Mouse (Mus musculus) spleen, postnatal 36 days (tissue): ENCODE measurements around the gene Lmbr1.
A peak's percentile ranks its signal among the peaks of the same experiment; 100 is the strongest.

ENCODE experiments used
- DNase-seq, 2 experiments: peaks; one replicate each; pipeline ENCODE4 v3.0.0; 2022; ENCODE audit warnings: low spot score in 2 of 2, mixed read lengths in 1 of 2

The Lmbr1 gene

DNA sequence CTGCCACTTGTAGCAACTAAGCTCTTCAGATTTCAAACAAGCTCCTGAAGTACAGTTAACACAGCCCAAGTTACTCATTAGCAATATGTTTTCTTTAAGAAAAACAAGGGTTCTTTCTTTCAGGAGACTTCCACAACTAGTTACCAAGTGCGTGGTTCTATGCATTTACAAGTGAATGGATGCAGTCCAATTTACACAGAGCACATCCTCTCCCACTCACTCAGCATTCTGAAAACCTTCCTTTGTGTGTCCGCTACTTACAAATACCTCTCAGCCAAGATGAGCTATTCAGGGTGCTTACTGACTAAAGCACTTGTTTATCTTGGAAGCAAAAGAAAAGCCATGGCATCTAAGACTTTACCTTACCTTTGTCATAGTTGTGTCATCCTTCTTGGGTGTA lies 124.3 kb downstream of the Lmbr1 start:
- DNase-seq = no peak

DNA sequence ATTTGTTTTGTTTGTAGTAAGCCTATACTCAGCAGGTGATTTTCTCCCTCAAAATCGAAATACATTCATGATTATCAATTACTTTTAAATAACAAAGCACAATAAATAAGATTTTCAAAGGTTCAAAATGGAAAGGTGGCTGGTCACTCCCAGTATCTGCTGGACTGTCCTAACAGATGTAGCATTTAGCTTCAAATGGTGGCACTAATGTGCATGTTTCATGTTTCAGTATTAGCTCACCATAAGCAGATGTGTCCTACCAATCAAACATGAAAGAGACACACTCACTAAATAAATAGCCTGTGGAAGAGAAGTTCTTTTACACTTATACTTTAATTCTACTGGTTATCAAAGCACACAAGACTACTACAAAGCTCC lies 126.7 kb downstream of the Lmbr1 start:
- no peak for DNase-seq

DNA sequence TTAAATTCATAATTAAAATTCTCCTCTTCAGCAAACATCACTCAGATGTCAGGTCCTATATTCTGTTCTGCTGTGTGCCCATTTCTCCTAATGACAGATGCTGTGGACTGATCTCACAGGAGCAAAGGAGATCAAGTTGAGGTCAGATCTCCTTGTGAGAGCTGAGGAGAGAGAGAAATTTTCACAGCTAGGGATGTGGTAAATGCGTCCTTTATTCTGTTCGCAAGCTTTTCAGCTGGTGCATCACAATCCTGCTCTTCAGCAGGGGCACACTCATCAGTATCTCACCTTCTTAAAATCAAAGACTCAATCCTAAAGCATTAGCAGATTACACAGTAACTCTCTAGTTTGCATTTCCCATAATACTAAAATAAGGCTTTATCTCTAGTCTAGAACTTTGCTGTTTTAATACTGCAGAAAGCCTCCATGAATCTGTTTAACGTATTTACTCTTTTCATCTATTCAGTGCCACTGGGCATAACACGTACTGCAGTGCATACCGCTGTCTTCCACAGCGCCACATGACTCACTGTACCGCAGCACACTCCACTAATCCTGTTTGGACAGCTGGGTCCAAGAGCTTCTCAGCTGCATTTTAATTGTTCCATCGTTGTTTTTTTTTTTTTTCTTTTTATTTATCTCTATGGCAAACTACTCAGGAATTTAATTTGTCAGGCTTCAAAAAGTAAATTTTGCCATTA lies 127.2 kb downstream of the Lmbr1 start:
- no peak for DNase-seq

DNA sequence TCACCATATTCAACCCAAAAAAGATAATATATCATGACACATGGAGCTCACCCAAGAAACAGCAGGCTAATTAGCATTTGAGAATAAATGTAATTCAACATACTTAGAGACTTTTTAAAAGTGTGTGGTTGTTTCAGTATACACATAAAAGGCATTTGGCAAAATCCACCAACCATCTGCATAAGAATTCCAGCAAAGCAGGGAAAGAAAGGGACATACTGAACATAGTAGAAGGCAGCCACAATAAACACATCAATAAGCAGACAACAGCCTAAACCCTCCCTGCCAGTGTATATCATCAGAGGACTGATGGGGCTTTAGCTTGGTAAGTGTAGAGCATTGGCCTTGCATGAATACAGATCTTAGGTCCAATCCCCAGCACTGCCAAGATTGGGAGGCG lies 133.4 kb downstream of the Lmbr1 start:
- no peak for DNase-seq

DNA sequence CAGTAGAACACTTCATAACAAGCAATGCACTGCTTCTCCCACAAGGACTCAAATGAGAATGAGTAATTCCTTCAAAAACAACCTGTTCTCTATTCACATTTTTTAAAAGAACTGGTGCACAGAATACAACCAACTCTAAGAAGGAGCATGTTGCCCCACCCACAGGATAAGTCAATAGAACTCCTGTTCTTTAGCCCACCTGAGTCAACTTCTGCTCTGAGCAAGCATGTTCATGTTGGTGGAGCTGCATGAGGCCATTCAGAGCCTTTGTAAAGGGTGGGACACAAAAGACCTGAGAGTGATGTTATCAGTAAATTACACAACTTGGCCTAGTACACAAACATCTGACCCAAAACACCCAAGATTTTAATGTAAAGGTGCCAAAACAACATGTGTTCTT lies 139.8 kb downstream of the Lmbr1 start:
- no peak for DNase-seq

DNA sequence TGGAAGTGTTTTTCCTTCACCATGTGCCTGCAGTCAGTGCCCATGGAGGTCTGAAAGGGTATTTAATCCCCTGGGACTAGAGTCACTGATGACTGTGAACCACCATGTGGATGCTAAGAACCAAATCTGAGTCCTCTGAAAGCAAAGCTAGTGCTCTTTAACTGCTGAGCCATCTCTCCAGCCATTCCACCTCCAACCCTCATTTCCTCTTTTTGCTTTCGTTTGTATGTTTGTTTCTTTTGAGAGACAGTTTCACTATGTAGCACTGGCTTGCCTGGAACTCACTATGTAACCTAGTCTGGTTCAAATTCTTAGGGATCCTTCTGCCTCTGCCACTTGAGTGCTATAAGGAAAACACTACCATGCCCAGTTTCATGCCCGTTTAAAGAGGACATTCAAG lies 147.7 kb downstream of the Lmbr1 start:
- DNase-seq = no peak

DNA sequence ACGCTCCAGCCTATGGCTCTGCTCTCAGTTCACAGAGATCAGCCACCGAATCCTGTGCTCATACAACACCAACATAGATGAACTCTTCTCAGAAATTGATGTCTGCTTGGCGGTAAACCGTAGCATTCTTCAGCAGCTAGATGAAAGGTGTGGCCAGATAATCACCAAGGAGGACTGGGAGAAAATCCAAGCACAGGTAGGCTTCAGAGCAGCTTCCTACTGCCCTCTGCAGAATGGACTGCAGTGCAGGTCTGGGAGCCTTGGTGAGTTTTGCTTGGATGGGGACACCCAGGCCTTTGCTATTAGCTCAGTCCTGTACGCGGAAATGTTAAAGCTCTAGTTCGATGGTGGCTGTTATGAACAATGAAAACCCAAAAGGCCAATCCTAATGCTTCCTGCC lies 154.1 kb downstream of the Lmbr1 start:
- no peak for DNase-seq

DNA sequence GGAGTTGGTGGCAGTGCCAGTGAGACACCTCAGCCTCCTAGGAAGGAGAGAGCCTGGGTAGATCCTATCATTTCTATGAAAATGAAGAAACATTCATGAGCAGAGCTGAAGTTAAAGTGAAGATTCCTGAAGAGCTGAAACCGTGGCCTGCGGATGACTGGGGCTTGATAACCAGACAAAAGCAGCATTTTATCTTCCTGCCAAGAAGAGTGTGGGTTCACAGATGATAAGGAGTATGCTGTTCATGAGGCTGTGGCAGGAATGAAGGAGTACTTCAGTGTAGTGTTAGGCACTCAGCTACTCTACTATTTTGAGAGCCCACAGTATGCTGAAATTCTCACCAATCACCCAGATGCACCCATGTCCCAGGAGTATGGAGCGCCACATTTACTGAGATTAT lies 160.2 kb downstream of the Lmbr1 start:
- DNase-seq = no peak

DNA sequence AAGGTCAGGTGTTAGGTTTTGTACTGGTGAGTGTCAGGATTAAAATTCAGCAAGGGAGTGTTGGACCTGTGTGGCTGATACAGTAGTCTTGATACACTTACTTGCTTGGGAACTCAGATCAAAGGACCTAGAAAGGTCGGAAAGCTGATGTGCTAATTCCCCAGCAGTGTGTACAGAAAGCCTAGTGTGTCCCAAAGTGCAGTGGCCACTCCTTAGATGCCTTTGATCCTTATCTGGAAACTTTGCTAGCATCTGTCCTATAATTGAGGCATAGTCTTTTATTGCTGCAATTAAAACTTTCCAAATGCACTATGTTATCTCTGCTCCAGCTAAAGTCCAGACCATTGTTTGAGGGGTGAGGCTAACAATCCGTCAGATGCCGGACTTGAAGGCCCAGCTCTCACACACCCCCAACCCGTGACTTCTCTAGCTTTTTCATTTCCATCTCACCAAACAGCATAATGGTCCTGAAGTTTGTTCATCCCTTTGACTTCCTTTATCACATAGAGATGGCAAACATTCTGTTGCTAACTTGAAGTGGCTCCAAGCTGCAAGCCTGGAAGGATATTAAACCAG lies 166.1 kb downstream of the Lmbr1 start:
- no peak for DNase-seq

DNA sequence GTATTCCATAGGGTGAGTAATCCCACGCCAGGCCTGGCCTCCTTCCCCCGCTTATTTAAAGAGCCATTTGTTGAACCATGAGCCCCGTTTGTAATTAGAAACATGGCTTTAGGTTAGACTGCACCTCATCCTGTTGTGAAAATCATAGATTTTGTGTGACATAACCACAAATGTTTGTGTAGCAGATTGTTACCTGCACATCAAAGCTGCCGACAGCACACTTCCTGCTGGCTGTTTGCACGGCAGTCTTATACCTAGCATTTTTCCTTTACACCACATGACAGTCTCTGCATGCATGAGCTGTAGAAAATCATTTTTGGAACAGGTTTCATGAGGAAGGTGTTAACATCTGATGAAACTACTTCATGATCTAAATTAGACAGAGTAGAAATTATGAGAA lies 172.5 kb downstream of the Lmbr1 start:
- DNase-seq = peak in 1 of 2 experiments; percentile 17

DNA sequence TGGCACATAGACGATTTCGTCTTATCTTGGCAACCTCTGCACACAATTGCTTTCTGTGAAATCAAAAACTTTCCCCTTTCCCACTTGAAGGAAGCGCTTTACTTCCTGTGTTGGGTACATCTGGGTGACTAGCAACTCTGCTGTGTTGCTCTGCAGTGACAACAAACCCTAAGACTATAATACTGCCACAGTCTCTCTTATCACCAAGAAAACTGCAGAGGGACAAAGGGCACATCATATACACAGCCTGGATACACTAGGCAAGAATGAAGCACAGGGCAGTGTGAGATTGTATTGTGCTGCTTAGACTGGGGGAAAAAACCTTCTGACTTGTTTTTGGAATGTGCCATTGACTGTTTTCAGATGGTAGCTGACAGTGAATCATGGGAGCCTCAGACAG lies 178.3 kb downstream of the Lmbr1 start:
- DNase-seq = no peak

DNA sequence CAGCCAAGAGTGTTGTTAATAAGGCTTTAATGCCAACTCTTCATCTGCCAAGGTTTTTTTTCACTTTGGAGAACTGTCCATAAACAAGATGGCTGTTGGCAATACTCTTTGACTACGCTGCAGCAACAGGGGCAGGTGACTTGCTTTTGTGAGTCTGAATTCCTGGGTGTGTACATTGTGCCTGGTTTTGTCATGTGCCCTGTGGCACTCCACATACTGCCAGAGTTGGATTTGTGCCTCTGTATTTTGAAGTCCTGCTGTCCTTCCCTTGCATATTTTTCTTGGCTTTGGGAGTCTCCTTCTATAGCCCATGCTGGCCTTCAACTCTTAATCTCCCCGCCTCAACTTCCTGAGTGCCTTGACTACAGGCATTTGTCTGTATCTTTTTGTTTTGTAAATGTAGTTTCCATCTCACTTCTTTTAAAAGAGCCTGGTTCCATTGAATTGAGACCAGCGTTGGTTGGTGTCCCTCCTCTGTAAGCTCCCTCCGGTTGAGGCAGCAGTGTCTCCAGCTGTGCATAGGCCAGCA lies 179.2 kb downstream of the Lmbr1 start:
- DNase-seq = no peak

DNA sequence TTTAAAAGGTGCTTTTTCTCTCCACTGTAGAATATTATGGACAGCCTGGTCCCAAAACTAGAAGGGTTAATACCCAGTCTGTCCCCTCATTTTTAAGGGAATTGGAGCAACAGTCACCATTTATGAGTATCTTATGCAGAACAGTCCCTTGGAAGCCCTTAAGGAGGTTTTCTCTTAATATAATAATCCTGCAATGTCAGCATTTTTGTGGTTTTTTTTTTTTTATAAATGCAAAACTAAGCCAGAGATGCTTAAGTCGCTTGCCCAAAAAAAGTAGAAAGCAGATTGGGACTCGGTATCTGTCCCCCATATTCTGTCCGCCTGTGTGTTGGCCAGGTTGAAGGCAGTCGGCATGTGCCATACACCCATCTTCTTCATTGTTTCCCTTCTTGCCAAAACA lies 181.0 kb downstream of the Lmbr1 start:
- no peak for DNase-seq

DNA sequence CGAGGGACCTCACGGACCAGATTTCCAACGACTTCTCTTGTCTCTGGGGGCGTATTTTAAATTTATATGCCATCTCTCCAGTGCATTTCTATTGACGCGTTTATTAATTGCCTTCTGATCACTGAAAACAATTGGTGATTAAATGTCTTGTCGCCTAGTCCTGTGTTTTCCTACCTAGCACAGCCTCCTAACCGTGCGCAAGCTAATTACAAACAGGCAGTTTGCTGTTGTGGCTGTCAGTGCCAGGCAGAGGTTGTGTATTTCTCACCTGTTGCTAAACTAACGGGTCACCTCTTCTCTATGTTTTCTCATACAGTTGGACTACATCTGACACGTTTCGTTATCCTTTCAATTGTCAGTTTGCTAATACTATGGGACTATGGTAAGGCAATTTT lies 181.9 kb downstream of the Lmbr1 start:
- DNase-seq = no peak

DNA sequence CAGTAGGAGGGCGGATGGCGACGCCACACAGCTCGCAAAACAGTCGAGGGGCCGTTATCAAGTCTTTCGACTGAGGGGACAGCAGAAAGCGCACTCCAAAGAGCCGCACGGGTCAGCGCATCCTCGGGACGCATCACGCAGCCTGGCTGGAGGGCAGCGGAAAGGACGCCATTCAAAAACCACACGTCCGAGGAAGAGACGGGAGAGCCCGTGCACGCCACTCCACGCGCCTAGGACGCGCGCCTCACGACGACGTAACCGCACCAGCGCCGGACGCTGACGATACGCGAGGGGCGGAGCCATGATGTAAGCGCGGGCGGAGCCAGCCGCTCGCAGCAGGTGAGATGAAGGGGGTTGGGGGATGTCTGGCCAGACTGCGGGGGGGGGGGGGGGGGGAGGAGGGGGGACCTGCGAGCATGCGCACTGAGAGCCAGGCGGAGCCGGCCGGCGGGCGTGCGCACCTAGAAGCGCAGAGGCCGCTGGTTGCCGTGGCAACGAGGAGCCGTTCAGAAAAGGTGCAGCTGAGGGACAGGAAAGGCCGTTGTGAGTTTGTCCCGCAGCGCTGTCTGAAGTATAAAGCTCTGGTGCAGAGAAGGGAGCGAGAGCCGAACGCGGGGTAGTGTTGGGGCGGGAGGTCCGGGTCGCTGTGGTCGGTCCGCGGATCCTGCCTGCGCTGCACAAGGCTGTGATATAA lies 182.5 kb downstream of the Lmbr1 start, which contains the start of gene Rnf32:
Gene Rnf32 (plus strand): TSS at position 423 of the 694 bp plus-strand sequence.
- peak; percentile 31 to 43 for DNase-seq

DNA sequence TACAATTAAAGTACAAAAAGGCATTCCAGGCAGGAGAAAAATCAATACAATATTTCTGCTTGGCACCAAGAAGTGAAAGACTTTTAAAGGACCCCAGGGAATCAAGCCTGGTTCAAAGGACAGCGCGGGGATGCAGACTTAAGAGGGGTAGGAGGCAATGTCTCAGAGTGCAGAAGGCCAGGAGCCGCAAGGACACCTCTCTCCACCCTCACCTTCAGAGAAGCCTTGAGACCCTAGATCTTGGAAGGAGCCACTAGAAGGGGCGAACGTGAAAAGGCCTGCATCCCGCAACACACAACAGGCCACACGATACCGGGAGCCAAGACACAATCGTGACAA lies 183.0 kb downstream of the Lmbr1 start:
- DNase-seq = no peak

DNA sequence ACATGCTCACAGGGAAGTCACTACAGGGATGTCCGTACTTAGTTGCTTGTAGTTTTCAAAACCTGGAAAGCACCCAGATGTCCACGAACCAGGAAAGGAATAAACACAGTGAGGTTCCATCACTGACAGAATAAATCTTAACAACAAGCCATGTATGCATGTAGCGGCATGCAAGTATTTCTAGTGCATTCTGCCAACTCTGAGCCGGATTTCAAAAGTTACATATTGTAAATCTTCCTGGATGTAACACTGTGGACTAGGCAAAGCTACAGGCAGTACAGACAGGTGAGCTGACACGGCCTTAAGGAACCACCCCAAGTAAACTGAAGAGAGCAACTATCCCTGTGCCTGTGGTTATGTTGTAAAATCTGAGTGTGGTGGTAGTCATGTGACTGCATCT lies 191.4 kb downstream of the Lmbr1 start:
- DNase-seq = no peak
